Mouse (Mus musculus) brown adipose tissue, adult 24 weeks (tissue): ENCODE results near the gene Actc1. TPM values are rescaled to one million over a fixed set of nuclear protein-coding genes. Genes with fewer than 3 reads are reported as not detected.

Source experiments
- H3K27ac ChIP-seq: fragments of 200-500 bp; replicated peaks from 2 replicates; pipeline ENCODE4 v1.5.1; 2012; ENCODE audit warnings: low read depth, mild to moderate bottlenecking, low read length
- H3K4me1 ChIP-seq: fragments of 200-500 bp; 2 replicates; pipeline ENCODE4 v1.6.1; 2012; ENCODE audit warnings: low read length, mixed read lengths; ENCODE audit not compliant: control insufficient read depth, insufficient read depth, insufficient read length
- H3K4me3 ChIP-seq: fragments of 200-500 bp; 2 replicates; pipeline ENCODE4 v1.5.1; 2012; ENCODE audit warnings: low read depth, mild to moderate bottlenecking, low read length, moderate library complexity; ENCODE audit not compliant: insufficient read depth
- polyA plus RNA-seq: library from polyadenylated mRNA; stranded (reverse); fragments of >200 nt; gene quantifications from 2 replicates; pipeline ENCODE4 v1.2.4, GENCODE M21; 2012; ENCODE audit not compliant: missing spikeins, insufficient read depth, insufficient read length

Actc1 gene
- 1.6 TPM in 1 of 2 replicates, not detected in the other for polyA plus RNA-seq

GRCm38 (mm10) chr2:114052696-114053598 is at the start of gene Actc1:
TSS of gene Actc1 (minus strand) at chr2:114053548.
- H3K27ac ChIP-seq = no peak within 1 kb of the TSS
- peaks cover 1% of the 10 kb centered on the region; the same call in 1 of the 2 replicates for H3K4me1 ChIP-seq
- H3K4me3 ChIP-seq = no peak within 1 kb of the TSS

DNA sequence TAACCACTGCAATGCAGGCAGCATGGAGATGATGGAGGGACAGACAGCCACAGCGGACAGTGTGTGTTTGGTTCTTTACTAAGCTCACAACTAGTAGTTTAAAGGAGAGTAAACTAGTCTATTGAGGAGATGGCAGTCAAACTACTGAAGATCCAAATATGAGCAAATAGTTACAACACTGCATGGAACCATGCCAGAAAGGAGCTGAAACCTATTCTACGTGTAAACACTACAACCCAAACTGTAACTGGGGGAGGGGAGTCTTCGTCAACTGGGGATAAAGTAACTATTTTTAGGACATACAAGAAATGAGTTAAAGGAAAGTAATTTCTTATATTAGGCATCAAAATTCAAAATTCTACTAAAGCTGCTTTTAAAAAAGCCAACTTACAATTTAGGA is 49.1 kb upstream of the Actc1 start:
- no peaks in the 10 kb centered on the region for H3K4me1 ChIP-seq
- H3K27ac ChIP-seq = no peak overlapping the region
- no peak overlapping the region for H3K4me3 ChIP-seq

- Histone ChIP-seq H3K4me3 (no peak overlapping the region), H3K27ac (no peak overlapping the region)
These were observed 47.5 kb upstream of the Actc1 start for GRCm38 (mm10) chr2:114100834-114101233.

GRCm38 (mm10) chr2:114099816-114100215 is 46.5 kb upstream of the Actc1 start:
- Histone ChIP-seq H3K4me1 (no peaks in the 10 kb centered on the region), H3K27ac (no peak overlapping the region), H3K4me3 (no peak overlapping the region)

More at GRCm38 (mm10) chr2:114100834-114101233, 47.5 kb upstream of the Actc1 start:
- H3K4me1 ChIP-seq = no peaks in the 10 kb centered on the region

DNA sequence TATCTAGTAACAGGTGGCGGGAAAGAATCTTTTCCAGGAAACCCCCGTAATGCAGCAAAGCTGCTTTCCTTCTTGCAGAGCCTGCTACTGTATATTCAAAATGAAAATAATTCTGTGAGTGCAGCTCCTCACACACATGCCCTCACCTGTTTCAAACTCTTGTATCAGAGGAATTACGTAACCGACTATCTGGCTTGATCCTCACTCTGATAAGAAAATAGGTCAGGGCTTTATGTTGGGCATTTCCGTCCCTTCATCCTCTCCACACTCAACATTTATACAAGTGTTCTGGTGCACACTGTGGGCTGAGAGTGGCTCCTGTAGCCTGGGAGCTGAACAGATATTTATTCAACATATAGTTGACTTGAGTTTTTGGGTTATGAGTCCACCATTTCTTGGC is 45.8 kb upstream of the Actc1 start:
- H3K4me1 ChIP-seq = no peaks in the 10 kb centered on the region
- H3K27ac ChIP-seq = no peak overlapping the region
- H3K4me3 ChIP-seq = no peak overlapping the region

DNA sequence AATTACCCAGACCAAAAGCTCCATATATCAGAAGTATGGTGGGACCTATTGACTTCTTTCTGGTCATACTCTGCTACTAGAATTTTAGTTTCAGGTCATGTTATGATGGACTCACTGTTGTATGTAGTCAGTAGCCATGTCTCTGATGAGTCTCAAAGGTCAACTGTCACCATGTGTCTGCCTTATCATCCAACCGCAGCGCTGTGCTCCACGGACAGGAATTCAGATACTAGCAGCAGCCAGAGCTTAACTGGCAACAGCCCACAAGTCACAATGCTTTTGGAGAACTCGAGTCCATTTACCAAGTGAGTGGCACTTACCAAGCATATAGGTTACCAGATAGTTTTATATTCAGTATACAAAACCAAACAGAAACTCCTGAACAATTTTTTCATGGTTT is 44.3 kb upstream of the Actc1 start:
- Histone ChIP-seq H3K4me3 (no peak overlapping the region), H3K27ac (no peak overlapping the region), H3K4me1 (no peaks in the 10 kb centered on the region)

GRCm38 (mm10) chr2:114096570-114096969 is 43.2 kb upstream of the Actc1 start:
- H3K27ac ChIP-seq = no peak overlapping the region
- no peaks in the 10 kb centered on the region for H3K4me1 ChIP-seq
- no peak overlapping the region for H3K4me3 ChIP-seq

GRCm38 (mm10) chr2:114095348-114095747 is 42.0 kb upstream of the Actc1 start:
- Histone ChIP-seq H3K4me1 (no peaks in the 10 kb centered on the region), H3K4me3 (no peak overlapping the region), H3K27ac (no peak overlapping the region)

- Histone ChIP-seq H3K4me3 (no peak overlapping the region), H3K4me1 (no peaks in the 10 kb centered on the region), H3K27ac (no peak overlapping the region)
These were observed 41.3 kb upstream of the Actc1 start for GRCm38 (mm10) chr2:114094696-114095095.

DNA sequence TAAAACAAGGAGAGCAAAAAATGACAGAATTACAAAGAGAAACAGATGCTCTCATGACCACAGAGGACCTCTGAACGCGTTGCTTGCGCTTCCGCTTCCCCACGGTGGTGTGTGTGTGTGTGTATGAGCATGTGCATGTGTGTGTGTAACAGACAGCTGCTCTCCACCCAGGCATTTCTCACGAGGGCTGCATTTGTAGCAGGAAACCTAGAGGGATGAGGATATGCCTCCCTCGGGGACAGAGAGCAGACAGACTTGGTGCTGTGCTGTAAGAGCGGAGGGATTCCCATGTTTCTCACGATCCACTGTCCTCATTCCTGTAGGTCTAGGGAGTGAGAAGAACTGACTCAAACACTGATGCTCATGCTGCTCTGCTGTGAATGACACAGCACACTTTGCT is 40.2 kb upstream of the Actc1 start:
- H3K27ac ChIP-seq = no peak overlapping the region
- no peaks in the 10 kb centered on the region for H3K4me1 ChIP-seq
- H3K4me3 ChIP-seq = no peak overlapping the region

DNA sequence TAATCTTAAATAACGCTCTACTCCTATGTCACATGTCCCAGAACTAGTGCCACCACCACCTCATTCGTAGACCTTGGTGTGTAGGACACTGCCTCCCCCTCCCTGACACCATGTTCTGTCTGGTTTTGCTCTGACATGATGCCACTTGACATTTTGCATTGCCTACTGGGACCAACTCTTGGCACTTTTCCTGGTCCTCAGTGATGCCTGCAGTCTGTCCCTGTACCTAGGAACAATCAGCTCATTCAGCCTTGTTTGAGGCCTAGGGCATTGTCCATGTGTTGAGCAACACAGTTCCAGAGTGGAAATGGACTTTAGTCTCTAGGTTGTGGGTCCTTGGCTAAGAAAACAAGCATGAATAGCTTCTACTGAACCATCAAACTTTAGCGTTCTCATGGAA is 36.5 kb upstream of the Actc1 start:
- H3K4me1 ChIP-seq = no peaks in the 10 kb centered on the region
- H3K27ac ChIP-seq = no peak overlapping the region
- no peak overlapping the region for H3K4me3 ChIP-seq

- Histone ChIP-seq H3K27ac (no peak overlapping the region), H3K4me3 (no peak overlapping the region), H3K4me1 (no peaks in the 10 kb centered on the region)
These were observed 33.9 kb upstream of the Actc1 start for GRCm38 (mm10) chr2:114087271-114087670.

GRCm38 (mm10) chr2:114071876-114072275 is 18.5 kb upstream of the Actc1 start:
- H3K4me1 ChIP-seq = no peaks in the 10 kb centered on the region
- H3K27ac ChIP-seq = no peak overlapping the region
- no peak overlapping the region for H3K4me3 ChIP-seq

DNA sequence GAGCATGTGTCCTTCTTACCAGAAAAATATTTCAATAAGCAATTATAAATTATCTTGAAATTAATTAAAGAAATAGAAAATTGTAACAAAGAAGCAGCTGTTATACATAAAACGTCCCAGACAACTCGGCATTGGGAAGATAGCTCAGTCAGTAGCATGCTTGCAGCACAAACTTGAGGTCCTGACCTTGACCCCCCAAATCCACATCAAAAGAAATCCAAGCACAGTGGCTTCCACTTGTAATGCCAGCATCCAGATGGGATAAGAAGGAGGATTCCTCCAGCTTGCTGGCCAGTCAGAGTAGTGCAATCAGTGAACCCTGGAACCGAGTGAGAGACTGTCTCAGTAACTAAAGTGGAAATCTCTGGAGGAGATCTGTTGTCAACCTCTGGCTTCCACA is 12.9 kb upstream of the Actc1 start:
- no peak overlapping the region for H3K4me3 ChIP-seq
- H3K27ac ChIP-seq = no peak overlapping the region
- H3K4me1 ChIP-seq = no peaks in the 10 kb centered on the region

GRCm38 (mm10) chr2:114064004-114064403 is 10.7 kb upstream of the Actc1 start:
- no peaks in the 10 kb centered on the region for H3K4me1 ChIP-seq
- no peak overlapping the region for H3K27ac ChIP-seq
- no peak overlapping the region for H3K4me3 ChIP-seq

GRCm38 (mm10) chr2:114060071-114060591 is 6.8 kb upstream of the Actc1 start:
- H3K4me1 ChIP-seq = peaks cover 4% of the 10 kb centered on the region; the same call in 1 of the 2 replicates
- no peak overlapping the region for H3K4me3 ChIP-seq
- H3K27ac ChIP-seq = no peak overlapping the region
